Mouse (Mus musculus) ES-CJ7 (cell line): ENCODE results near the gene Gm10778.

Experiments
- DNase-seq: peaks from one replicate; pipeline ENCODE4 v3.0.0; 2011; ENCODE audit warnings: low read depth, low spot score

Gene Gm10778

GRCm38 (mm10) chr10:81648803-81649775 lies at the start of gene Gm10778:
TSS of gene Gm10778 (plus strand) at chr10:81649059.
- peak; percentile 94 for DNase-seq

- no peak for DNase-seq
These were observed 49.2 kb upstream of the Gm10778 start for GRCm38 (mm10) chr10:81599630-81600029.

GRCm38 (mm10) chr10:81600096-81600495 lies 48.8 kb upstream of the Gm10778 start:
- DNase-seq, result no peak

GRCm38 (mm10) chr10:81600738-81601203 lies 48.1 kb upstream of the Gm10778 start, which contains the start of gene Tle6:
TSS of gene Tle6 (minus strand) at chr10:81601073.
- DNase-seq, result peak; percentile 99

GRCm38 (mm10) chr10:81601396-81601905 lies 47.4 kb upstream of the Gm10778 start:
- no peak for DNase-seq

DNA sequence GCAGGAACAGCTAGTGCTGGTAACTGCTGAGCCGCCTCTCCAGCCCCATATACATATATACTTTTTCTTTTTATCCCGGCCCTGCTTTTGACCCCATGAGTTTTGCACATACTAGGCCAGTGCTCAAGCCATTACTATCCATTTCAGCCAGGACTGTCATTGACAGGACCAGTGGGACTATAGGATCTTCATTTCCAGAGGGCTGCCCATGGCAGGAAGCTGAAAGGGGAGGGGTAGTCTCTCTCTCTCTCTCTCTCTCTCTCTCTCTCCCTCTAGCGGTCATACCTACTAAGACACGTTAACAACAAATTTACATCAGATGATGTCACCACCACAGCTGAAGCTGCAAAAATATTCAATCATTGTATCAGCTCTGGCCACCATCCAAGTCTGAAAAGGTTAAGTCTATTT lies 46.1 kb upstream of the Gm10778 start:
- DNase-seq, result peak; percentile 82

GRCm38 (mm10) chr10:81604019-81604967 lies 44.6 kb upstream of the Gm10778 start:
- DNase-seq, result no peak

DNA sequence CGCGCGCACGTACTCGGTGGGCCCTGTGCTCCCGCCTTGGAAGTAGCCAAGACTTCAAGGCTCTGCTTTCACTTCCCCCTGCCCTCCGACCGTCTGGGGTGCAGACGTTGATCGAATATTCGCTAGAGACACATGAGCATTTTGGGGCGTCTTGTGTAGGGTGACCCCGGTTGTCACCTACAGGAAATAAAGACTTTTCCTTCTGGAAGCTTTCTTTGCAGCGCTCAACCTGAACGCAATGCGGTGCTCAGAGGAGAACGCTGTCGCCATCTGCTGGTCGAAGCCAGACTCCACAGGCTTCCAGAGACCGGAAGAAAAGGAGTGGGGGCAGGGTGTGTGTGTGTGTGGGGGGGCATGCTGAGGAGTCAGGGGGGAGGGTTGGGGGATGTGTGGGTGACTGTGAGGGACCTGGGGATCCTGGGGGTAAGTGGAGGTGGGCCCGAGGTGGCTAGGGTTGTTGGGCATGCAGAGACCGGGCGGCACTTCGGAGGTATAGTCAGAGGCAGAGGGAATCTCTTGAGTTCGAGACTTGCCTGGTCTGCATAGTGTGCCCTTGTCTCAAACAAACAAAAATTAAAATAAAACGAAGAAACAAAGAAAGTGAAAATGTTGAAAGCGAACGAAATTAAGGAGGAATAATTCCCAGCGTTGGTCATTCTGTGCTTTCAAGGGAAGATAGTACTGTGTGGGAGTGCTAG lies 43.7 kb upstream of the Gm10778 start:
- peak; percentile 89 for DNase-seq

GRCm38 (mm10) chr10:81605666-81605973 lies 43.2 kb upstream of the Gm10778 start:
- DNase-seq, result no peak

DNA sequence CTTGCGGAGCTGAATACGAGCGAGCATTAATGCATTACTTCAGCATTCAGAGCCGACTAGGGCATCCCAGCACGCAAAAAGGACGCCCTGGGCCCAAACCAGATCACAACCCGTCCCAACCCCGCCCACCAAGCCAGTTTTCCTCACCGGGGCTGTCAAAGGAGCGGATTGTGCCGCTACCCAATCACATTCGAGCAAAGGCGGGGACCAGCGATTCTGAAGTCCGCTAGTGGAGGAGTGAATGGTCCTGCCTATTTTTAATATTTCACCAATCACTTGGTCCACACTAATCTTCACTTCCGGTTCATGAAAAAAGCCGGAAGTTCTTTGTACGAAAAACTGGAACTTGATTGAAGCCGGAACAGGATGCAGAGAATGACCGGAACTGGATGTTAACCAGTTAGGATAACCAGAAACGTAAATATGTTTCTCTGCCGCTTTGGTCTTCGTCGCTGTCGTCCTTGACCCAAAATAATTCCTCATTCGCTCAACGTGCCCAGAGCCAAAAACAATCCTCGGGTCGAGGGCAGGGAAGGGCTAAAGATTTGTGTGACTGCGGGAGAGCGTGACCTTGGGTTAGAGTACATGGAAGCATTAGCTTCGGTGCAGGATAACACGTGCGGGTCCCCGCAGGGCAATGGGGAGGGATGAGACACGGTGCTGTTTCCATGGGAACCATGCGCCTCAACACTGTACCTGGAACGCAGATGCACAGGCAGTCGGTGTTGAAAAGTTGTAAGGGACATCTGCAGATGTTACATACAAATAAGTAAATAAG lies 42.7 kb upstream of the Gm10778 start, which contains the start of gene BC025920:
TSS of gene BC025920 (plus strand) at position 297 of the 778 bp plus-strand sequence.
- peak; percentile 98 for DNase-seq

DNA sequence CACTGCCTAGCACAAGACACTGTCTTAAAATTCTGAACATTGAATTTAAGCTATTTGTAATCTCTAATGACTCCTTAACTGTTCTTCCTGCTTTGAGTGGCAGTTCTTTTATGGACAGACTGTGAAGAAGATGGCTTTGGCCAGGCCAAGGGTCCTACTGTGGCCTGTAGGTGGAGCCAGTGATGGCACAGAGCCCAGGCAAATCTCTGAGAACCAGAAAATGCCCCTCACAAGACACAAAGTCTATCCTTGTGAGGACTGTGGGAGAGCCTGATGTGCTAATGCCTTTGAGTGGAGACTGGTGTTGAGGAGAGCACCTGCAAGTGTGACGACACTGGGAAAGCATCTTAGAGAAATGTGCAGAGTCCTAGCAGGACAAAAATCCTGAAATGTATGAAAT lies 40.6 kb upstream of the Gm10778 start:
- no peak for DNase-seq

DNA sequence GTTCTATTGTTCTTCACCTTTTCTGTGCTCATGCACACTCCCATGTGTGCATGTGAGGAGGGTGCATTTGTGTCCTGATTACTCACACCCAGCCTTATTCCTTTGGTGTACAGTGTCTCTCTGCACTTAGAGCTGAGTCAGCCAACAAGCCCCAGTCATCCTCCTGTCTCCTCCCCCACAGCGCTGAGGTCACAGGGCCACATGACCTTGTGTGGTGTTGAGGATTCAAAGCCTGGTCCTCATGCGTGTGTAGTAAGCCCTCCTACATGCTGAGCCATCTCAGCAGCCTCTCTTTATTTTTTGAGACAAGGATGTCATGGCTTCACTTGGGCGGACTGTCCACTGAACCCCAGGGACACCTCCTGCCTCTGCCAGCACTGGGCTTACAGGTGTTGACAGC lies 36.1 kb upstream of the Gm10778 start:
- peak; percentile 65 for DNase-seq

- DNase-seq, result peak; percentile 93
These were observed 33.4 kb upstream of the Gm10778 start for GRCm38 (mm10) chr10:81615486-81615885.

GRCm38 (mm10) chr10:81619976-81620375 lies 28.9 kb upstream of the Gm10778 start:
- no peak for DNase-seq

DNA sequence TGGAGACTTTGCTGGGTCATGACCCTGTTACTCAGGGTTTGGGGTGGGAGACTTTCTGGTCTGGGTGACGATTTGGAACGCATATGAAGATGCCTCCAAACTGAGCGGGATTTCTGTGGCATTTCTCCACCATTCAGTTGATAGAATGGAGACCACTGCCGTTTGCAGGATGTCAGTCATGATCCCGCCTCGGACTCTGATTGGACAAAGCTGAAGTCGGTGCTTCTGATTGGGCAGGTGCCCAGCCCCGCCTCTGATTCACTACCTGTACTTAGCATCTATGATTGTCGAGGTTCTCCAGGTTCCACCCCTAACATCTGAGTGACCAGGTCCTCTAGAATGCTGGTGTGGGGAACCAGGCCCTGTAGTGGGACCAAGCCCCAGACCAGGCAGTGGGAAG lies 28.1 kb upstream of the Gm10778 start:
- DNase-seq, result peak; percentile 69

- peak; percentile 92 for DNase-seq
These were observed 25.4 kb upstream of the Gm10778 start for GRCm38 (mm10) chr10:81623441-81623840.

GRCm38 (mm10) chr10:81626101-81626993 lies 22.5 kb upstream of the Gm10778 start:
- peak; percentile 71 for DNase-seq

- peak; percentile 98 for DNase-seq
These were observed 21.6 kb upstream of the Gm10778 start, which contains the start of gene Sirt6 for GRCm38 (mm10) chr10:81626994-81627835. TSS of gene Sirt6 (minus strand) at chr10:81627797.
